Mouse (Mus musculus): Measurements from ENCODE around the gene Kat14. TPM values are rescaled to one million over a fixed set of nuclear protein-coding genes. Genes with fewer than 3 reads are reported as not detected.
A peak's percentile ranks its signal among the peaks of the same experiment; 100 is the strongest.

Kat14 gene
- polyA plus RNA-seq, 1 experiment from 2014 or later, result 28.3 TPM

DNA sequence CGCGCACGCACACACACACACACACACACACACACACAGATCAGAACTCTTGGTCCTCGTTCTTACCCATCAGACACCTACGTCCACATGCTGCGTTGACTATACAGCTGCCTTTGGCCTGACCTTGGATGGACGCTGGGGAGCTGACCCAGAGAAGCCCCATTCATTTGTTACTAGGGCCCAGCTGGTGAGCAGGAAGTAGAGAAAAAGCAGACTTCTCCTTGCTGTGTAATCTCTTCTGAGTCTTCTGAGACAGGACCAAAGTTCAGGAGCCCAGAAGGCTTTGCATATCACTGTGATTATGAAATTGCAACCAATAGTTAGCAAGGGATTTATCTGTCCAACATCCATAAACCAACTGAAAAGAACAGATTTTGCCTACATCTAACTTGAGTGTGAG lies 60.4 kb downstream of the Kat14 start:
- no peak overlapping the region for H3K9ac ChIP-seq
- WGBS (ENCODE audit: insufficient replicate concordance), result 72% methylated on average over 7 of the region's 7 CpGs
- H3K4me2 ChIP-seq, result no peak overlapping the region
- H3K27ac ChIP-seq, result no peak overlapping the region
- no peak overlapping the region for H3K4me3 ChIP-seq
- H3K27me3 ChIP-seq (replicated peaks), result no peaks in the 10 kb centered on the region
- no peaks in the 10 kb centered on the region for H3K9me3 ChIP-seq (replicated peaks)
- no peaks in the 10 kb centered on the region for H3K4me1 ChIP-seq
- ATAC-seq, result no peak
- no peaks in the 10 kb centered on the region for H3K36me3 ChIP-seq

DNA sequence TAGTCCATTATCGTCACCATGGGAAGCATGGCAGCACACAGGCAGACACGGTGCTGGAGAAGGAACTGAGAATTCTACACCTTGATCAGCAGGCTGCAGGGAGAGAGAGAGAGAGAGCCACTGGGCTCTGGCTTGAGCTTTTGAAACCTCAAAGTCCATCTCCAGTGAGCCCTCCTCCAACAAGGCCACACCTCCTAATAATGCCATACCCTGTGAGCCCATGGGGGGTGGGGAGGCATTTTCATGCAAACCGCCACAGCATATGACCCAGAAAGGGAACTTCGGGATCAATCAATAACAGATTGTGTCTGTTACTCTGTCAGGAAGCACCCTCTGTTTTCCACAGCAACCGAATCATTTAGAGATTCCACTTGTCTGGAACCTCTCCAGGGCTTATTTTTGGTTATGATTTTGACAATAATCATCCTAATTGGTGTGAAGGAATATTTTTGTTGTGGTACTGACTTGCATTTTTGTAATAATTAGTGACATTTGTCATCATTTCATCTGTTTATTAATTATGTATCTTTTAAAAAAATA lies 62.6 kb downstream of the Kat14 start:
- no peak overlapping the region for H3K9ac ChIP-seq
- no peak overlapping the region for H3K4me3 ChIP-seq
- no peaks in the 10 kb centered on the region for H3K4me1 ChIP-seq
- H3K27ac ChIP-seq, result no peak overlapping the region
- no peaks in the 10 kb centered on the region for H3K9me3 ChIP-seq (replicated peaks)
- no peaks in the 10 kb centered on the region for H3K36me3 ChIP-seq
- H3K27me3 ChIP-seq (replicated peaks), result no peaks in the 10 kb centered on the region
- no peak overlapping the region for H3K4me2 ChIP-seq
- no peak for ATAC-seq
- 59% methylated on average over 5 of the region's 5 CpGs for WGBS (ENCODE audit: insufficient replicate concordance)

DNA sequence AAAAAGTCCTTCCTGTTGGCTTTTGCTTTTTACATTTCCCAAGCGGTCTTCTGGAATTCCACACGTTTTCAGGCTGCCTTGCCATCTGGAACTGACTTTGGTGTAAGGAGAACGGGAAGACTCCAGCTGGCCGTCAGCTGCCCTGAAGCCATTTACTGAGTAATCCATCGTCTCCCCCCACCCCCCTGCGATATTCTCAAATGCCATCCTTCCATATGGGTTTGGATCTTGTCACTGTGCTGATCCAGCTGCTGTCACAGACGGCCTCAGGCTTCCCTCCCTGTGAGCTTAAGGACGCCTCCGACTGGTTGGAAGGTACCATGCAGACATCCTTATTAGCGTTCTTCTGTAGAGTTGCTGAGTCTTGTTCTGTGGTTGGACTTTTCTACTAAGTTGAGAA lies 66.9 kb downstream of the Kat14 start:
- H3K27ac ChIP-seq, result no peak overlapping the region
- H3K4me1 ChIP-seq, result no peaks in the 10 kb centered on the region
- no peaks in the 10 kb centered on the region for H3K27me3 ChIP-seq (replicated peaks)
- ATAC-seq, result no peak
- H3K9me3 ChIP-seq (replicated peaks), result no peaks in the 10 kb centered on the region
- H3K4me2 ChIP-seq, result no peak overlapping the region
- no peak overlapping the region for H3K4me3 ChIP-seq
- no peak overlapping the region for H3K9ac ChIP-seq
- 74% methylated on average over 10 of the region's 10 CpGs for WGBS (ENCODE audit: insufficient replicate concordance)
- H3K36me3 ChIP-seq, result no peaks in the 10 kb centered on the region

DNA sequence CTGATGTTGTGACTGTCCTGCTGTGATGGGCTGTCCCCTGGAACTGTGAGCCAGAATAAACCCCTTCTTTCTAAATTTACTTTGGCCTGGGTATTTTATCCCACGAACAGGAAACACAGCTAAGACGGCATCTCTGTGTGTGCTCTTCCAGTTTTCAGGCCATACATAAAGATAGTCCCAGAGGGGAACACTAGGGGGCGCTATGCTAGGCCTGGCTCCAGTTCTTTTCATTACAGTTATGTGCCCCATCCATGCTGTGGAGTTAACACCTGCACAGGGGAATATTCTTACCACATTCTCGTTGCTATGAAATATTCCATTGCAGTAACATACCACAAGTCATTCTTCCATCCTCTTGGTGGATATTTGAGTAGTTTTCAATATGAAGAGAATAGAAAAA lies 69.6 kb downstream of the Kat14 start:
- H3K4me3 ChIP-seq, result no peak overlapping the region
- H3K36me3 ChIP-seq, result no peaks in the 10 kb centered on the region
- H3K27me3 ChIP-seq (replicated peaks), result no peaks in the 10 kb centered on the region
- no peaks in the 10 kb centered on the region for H3K9me3 ChIP-seq (replicated peaks)
- no peak for ATAC-seq
- no peak overlapping the region for H3K9ac ChIP-seq
- no peak overlapping the region for H3K4me2 ChIP-seq
- WGBS (ENCODE audit: insufficient replicate concordance), result 31% methylated on average over 4 of the region's 4 CpGs
- H3K4me1 ChIP-seq, result no peaks in the 10 kb centered on the region
- no peak overlapping the region for H3K27ac ChIP-seq

DNA sequence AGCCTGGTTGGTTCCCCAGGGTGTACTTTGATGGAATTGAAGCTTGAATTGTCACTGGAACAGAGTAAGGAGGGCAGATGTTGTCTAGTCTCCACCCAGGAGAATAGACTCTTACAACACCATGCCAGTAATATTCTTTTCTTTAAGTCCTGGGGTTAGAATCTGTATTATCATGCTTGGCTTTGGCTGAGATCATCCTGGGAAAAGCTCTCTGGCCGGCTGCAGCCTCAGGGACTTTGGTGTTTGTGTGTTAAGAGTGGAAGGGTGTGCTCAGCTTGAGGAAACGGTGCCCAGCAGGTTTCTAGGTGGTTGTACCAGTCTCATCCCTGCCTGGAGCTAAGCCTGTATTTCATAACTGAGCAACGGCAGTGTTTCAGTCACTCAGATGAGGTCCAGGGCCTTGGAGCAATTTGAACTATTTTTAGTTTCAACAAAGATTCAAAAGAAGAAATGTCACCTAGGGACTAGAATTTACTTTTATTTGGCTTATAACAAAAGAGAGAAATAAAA lies 70.5 kb downstream of the Kat14 start:
- no peak overlapping the region for H3K4me2 ChIP-seq
- WGBS (ENCODE audit: insufficient replicate concordance), result 62% methylated on average over 3 of the region's 3 CpGs
- H3K4me3 ChIP-seq, result no peak overlapping the region
- ATAC-seq, result no peak
- H3K27me3 ChIP-seq (replicated peaks), result no peaks in the 10 kb centered on the region
- no peaks in the 10 kb centered on the region for H3K36me3 ChIP-seq
- no peaks in the 10 kb centered on the region for H3K4me1 ChIP-seq
- no peak overlapping the region for H3K27ac ChIP-seq
- no peaks in the 10 kb centered on the region for H3K9me3 ChIP-seq (replicated peaks)
- H3K9ac ChIP-seq, result no peak overlapping the region

DNA sequence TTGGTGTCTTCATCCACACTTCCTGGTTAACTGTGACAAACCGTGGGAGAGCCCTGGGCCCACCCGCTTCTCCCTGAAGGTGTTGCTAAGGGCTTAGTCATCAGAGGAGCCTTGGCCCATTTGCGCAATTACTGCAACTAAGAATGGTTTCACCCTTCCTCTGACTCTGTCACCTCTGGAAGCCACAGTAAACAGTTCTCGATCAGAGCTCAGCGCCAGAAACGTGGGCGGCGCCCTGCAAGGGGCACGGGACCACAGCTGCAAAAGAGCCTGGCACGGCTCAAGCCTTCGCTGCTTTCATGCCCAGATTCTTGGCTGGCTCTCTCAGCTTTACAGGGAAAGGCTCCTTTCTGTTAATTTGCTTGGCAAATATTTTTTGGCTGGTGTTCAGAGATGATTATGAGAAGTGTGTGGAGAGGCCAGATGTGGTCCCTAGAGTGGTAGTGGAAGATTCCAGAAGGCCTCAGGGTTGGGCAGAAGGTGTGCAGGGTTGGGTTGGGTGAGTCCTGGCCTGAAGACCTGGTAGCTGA lies 72.7 kb downstream of the Kat14 start:
- 65% methylated on average over 11 of the region's 11 CpGs for WGBS (ENCODE audit: insufficient replicate concordance)
- no peaks in the 10 kb centered on the region for H3K9me3 ChIP-seq (replicated peaks)
- no peaks in the 10 kb centered on the region for H3K27me3 ChIP-seq (replicated peaks)
- no peak for ATAC-seq
- H3K9ac ChIP-seq, result no peak overlapping the region
- no peaks in the 10 kb centered on the region for H3K36me3 ChIP-seq
- H3K4me3 ChIP-seq, result no peak overlapping the region
- H3K27ac ChIP-seq, result no peak overlapping the region
- H3K4me2 ChIP-seq, result no peak overlapping the region
- H3K4me1 ChIP-seq, result peaks cover 5% of the 10 kb centered on the region

DNA sequence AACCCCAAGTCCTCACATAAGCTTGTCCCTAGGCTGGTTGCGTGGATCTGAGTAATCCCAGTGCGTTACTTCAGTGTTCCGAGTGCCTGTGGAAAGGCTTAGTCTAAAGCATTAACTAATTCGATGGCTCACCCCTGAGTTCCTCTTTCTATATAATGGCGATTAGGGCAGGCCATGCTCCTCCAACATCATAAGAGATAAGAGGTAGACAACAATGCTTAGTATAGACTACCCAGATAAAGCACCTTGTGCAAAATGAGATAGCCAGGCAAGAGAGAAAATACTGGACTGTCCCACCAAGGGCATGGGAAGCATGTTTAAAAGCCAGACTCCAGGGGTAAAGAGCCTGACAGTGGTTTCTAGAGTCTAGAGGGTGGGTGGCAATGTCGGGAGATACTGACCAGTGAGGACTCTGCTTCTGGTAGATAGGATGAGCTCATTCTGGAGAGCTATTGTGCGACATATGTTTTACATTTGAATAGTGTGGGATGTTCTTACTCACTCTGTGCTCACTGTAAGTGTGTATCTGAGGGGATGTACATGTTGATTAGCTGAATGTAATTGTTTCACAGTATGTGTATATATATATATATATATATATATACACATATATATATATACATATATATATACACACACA lies 77.7 kb downstream of the Kat14 start:
- 44% methylated on average over 7 of the region's 7 CpGs for WGBS (ENCODE audit: insufficient replicate concordance)
- peaks cover 7% of the 10 kb centered on the region for H3K4me1 ChIP-seq
- no peaks in the 10 kb centered on the region for H3K9me3 ChIP-seq (replicated peaks)
- no peak overlapping the region for H3K27ac ChIP-seq
- ATAC-seq, result peak; percentile 81
- H3K4me3 ChIP-seq, result no peak overlapping the region
- no peak overlapping the region for H3K9ac ChIP-seq
- 0 out of 2 replicates have a peak, but pooled peaks cover 7% of the 10 kb centered on the region for H3K27me3 ChIP-seq (replicated peaks)
- no peaks in the 10 kb centered on the region for H3K36me3 ChIP-seq
- H3K4me2 ChIP-seq, result peak overlapping the region; percentile 23; the same call in 1 of the 2 replicates

DNA sequence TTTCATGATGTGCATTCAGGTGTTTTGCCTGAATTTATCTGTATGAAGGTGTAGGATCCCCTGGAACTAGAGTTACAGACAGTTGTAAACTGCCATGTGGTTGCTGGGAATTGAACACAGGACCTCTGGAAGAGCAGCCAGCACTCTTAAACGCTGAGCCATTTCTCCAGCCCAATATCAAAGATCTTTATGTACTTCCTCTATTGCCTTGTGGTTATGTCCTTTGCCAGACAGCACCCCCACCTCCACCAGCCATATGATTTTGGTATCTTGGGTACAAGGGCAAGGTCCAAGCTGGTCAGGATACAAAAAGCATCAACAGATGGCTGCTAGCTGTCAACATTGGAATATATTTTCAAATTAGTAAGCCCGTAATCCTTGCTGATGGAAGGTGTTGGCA lies 81.6 kb downstream of the Kat14 start:
- H3K4me2 ChIP-seq, result no peak overlapping the region
- no peak overlapping the region for H3K4me3 ChIP-seq
- peaks cover 29% of the 10 kb centered on the region for H3K27me3 ChIP-seq (replicated peaks)
- WGBS (ENCODE audit: insufficient replicate concordance), result 43% methylated on average over 2 of the region's 2 CpGs
- H3K4me1 ChIP-seq, result peaks cover 7% of the 10 kb centered on the region
- no peak overlapping the region for H3K27ac ChIP-seq
- no peaks in the 10 kb centered on the region for H3K9me3 ChIP-seq (replicated peaks)
- no peak for ATAC-seq
- no peaks in the 10 kb centered on the region for H3K36me3 ChIP-seq
- no peak overlapping the region for H3K9ac ChIP-seq

DNA sequence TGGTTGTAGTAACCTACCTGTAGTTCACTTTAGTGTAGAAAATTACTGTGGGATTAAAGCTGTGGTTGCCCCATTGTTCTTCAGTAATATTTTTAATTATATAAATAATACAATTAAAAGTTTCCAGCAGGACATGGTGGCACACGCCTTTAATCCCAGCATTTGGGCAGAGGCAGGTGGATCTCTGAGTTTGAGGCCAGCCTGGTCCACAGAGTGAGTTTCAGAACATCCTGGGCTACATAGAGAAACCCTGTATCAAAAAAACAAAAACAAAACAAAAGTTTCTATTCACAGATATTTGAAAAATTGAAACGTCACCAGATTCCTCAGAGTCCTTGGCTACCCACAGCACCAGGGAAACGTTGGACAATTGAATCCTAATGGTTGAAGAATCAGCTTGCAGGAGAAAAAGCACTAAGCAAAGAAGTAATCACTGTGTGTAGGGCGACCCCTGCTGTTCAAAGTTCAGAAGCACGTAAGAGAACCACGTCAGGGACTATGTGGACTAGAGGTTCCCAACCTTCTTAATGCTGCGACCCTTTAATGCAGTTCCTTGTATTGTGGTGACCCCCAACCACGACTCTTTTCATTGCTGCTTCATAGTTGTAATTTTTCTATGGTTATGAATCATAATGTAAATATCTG lies 83.7 kb downstream of the Kat14 start:
- H3K9ac ChIP-seq, result no peak overlapping the region
- no peak overlapping the region for H3K4me2 ChIP-seq
- H3K4me3 ChIP-seq, result no peak overlapping the region
- ATAC-seq, result 0 out of 2 replicates have a peak, but pooled peaks have one; percentile 37
- H3K9me3 ChIP-seq (replicated peaks), result no peaks in the 10 kb centered on the region
- no peak overlapping the region for H3K27ac ChIP-seq
- peaks cover 36% of the 10 kb centered on the region for H3K27me3 ChIP-seq (replicated peaks)
- no peaks in the 10 kb centered on the region for H3K36me3 ChIP-seq
- WGBS (ENCODE audit: insufficient replicate concordance), result 7% methylated on average over 8 of the region's 8 CpGs
- no peaks in the 10 kb centered on the region; the same call in 1 of the 2 replicates for H3K4me1 ChIP-seq

Other genes with a start within 250 kb of the Kat14 start
- 17.4 and 19.0 TPM in 2 replicates for gene Mgme1, start 98.3 kb upstream of the Kat14 start, polyA plus RNA-seq (2016; fragmentation: Nextera tagmentation; extraction: Ambion mirVana)
- gene Snx5, start 98.1 kb upstream of the Kat14 start, polyA plus RNA-seq (2016; fragmentation: Nextera tagmentation; extraction: Ambion mirVana), result 104 and 107 TPM in 2 replicates
- 0.08 TPM in 1 of 2 replicates, not detected in the other for gene Ovol2, start 36.8 kb upstream of the Kat14 start, polyA plus RNA-seq (2016; fragmentation: Nextera tagmentation; extraction: Ambion mirVana)
- gene Pet117, start within 50 bp of the Kat14 start, polyA plus RNA-seq (2016; fragmentation: Nextera tagmentation; extraction: Ambion mirVana), result 0.74 TPM in 1 of 2 replicates, not detected in the other
- 0.02 and 0.21 TPM in 2 replicates for gene Dzank1, start 158.4 kb downstream of the Kat14 start, polyA plus RNA-seq (2016; fragmentation: Nextera tagmentation; extraction: Ambion mirVana)
- gene Polr3f, start 158.7 kb downstream of the Kat14 start, polyA plus RNA-seq (2016; fragmentation: Nextera tagmentation; extraction: Ambion mirVana), result 15.0 and 15.3 TPM in 2 replicates
- 15.3 and 15.6 TPM in 2 replicates for gene Rbbp9, start 181.9 kb downstream of the Kat14 start, polyA plus RNA-seq (2016; fragmentation: Nextera tagmentation; extraction: Ambion mirVana)
- gene Sec23b, start 187.2 kb downstream of the Kat14 start, polyA plus RNA-seq (2016; fragmentation: Nextera tagmentation; extraction: Ambion mirVana), result 69.0 and 73.1 TPM in 2 replicates
- gene Smim26, start 225.1 kb downstream of the Kat14 start, polyA plus RNA-seq (2016; fragmentation: Nextera tagmentation; extraction: Ambion mirVana), result 29.6 TPM in 2 replicates
- 34.1 and 35.8 TPM in 2 replicates for gene Dtd1, start 230.9 kb downstream of the Kat14 start, polyA plus RNA-seq (2016; fragmentation: Nextera tagmentation; extraction: Ambion mirVana)